Mouse (Mus musculus): Measurements from ENCODE around the gene Pclo. TPM values are rescaled to one million over a fixed set of nuclear protein-coding genes. Genes with fewer than 3 reads are reported as not detected.

Pclo gene
- total RNA-seq, 1 experiment from 2014 or later = 0.10 TPM

DNA sequence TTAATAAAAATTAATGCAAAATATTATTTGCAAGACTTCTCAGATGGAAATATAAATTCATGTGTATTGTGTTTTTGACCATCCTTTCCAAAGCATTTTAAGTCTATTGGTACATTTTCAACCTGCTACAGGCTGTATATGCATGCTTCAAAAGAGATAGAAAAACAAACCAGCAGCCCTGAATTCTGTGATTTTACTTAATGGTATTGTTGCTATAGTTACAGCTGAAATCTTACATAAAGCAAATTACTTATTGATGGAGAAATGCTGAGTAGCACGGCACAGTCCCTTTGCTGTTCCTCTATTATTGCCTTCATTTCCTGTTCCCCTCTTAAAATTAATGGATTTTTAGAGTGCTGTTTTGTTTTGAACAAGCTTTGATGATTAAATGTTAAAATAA lies 145.9 kb downstream of the Pclo start:
- no peak for ATAC-seq (replicated peaks; ENCODE audit: insufficient number of reproducible peaks, low FRiP score, low TSS enrichment, poor library complexity, severe bottlenecking)

DNA sequence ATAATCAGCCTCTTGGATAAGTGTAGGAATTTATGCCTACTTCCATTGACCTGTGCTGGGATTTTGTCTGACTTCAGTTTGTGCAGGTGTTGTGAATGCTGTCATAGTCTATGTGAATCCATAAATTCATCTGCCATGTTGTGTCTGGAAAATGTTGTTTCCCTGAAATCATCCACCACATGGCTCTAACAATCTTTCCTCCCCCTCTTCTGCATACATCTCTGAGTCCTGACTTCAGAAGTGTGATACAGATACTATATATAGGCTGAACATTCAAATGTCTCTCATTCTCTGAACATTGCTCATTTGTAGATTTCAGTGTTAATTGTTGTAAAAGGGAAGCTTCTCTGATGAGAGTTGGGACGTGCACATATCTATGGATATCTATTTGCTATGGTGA lies 147.5 kb downstream of the Pclo start:
- ATAC-seq (replicated peaks; ENCODE audit: insufficient number of reproducible peaks, low FRiP score, low TSS enrichment, poor library complexity, severe bottlenecking) = no peak

DNA sequence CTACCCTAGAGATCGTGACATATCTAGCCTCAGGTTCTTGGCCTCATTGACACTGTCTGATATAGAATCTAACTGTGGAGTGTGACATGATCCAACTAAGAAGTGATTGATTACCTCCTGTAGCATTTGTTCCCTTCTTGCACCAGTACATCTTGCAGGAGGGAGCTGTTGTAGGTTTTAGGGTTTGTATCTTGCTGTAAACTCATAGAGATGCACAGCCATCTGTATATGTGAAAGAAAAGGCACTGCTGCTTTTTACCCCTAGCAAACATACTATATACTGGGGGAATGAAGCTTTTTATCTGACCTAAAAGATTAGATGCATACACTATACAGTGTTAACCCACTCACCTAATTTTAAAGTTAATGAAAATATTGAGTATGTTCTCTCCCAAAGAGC lies 147.9 kb downstream of the Pclo start:
- no peak for ATAC-seq (replicated peaks; ENCODE audit: insufficient number of reproducible peaks, low FRiP score, low TSS enrichment, poor library complexity, severe bottlenecking)

DNA sequence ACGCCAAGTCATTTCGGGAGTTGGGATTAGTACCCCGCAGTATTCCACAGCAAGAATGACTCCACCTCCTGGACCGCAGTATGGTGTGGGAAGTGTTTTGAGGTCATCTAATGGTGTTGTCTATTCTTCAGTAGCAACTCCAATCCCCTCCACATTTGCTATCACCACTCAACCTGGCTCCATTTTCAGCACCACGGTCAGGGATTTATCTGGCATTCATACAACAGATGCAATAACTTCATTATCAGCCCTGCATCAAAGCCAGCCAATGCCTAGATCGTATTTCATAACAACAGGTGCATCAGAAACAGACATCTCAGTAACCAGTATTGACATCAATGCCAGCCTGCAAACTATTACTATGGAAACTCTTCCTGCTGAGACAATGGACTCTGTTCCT lies 165.7 kb downstream of the Pclo start:
- ATAC-seq (replicated peaks; ENCODE audit: insufficient number of reproducible peaks, low FRiP score, low TSS enrichment, poor library complexity, severe bottlenecking) = no peak

DNA sequence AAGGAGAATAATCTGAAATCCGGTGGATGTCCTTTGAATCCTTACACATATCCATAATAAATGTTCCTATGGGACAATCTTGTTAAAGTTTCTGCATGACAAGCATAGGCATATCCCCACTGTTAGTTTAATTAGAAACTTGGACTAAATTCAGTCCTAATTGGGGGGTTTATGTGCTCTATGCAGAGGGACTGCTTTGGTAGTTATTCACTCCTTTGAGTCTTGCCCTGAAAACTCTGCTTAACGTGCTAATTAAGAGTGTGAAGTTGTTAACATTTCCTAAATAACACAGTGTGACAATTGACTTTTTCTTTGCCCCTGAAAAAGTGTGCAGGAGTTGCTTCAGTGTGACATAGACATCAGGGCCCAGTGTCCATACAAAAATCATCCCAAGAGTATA lies 177.3 kb downstream of the Pclo start:
- no peak for ATAC-seq (replicated peaks; ENCODE audit: insufficient number of reproducible peaks, low FRiP score, low TSS enrichment, poor library complexity, severe bottlenecking)

DNA sequence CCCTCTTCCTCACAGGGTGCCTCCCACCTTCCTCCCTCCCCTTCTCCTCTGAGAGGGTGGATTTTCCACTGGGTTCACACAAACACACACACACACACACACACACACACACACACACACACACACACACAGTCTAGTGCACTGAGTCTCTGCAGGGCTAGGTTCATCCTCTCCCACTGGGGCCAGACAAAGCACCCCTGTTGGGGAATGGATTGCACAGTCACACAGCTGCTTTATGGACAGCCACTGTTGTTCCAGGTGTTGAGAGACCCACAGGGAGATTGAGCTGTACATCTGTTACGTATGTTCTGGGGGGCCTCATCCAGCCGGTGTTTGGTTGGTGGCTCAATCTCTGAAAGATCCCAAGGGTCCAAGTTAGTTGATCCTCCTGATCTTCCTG lies 182.0 kb downstream of the Pclo start:
- ATAC-seq (replicated peaks; ENCODE audit: insufficient number of reproducible peaks, low FRiP score, low TSS enrichment, poor library complexity, severe bottlenecking) = no peak

DNA sequence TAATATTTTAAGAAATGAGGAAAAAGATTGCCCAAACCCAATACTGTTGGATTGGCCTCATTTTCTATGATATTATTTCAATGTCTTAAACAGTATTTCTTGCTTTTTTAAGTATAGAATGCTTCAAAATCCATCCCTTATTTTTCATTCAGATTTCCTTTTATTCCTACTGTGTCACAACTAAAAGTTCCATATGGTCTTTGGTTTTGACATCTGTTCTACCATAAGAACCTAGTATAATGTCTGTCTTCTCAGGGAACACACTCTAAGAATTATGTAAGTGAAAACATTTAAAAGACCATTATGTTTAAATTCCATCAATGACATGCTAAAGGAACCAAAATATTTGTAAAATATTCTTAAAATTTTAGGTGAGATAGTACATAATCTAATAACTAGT lies 186.2 kb downstream of the Pclo start:
- no peak for ATAC-seq (replicated peaks; ENCODE audit: insufficient number of reproducible peaks, low FRiP score, low TSS enrichment, poor library complexity, severe bottlenecking)

DNA sequence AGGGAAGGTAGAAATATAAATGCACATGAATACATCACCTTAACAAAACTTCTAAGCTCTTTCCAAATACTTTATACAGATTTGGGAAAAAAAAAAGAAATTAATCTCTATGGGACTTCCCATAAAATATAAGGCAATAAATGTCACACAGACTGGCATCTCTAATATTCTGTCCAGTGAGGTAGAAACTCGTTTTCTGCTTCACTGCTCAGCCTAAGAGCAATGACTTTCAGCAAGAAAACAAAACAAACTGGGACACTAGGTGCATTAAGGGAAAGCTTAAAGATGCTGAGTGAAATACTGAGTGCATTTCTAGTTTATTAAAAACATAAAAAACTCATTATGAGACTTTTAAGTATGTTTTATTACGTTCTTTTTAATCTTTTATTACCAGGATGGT lies 190.7 kb downstream of the Pclo start:
- no peak for ATAC-seq (replicated peaks; ENCODE audit: insufficient number of reproducible peaks, low FRiP score, low TSS enrichment, poor library complexity, severe bottlenecking)

DNA sequence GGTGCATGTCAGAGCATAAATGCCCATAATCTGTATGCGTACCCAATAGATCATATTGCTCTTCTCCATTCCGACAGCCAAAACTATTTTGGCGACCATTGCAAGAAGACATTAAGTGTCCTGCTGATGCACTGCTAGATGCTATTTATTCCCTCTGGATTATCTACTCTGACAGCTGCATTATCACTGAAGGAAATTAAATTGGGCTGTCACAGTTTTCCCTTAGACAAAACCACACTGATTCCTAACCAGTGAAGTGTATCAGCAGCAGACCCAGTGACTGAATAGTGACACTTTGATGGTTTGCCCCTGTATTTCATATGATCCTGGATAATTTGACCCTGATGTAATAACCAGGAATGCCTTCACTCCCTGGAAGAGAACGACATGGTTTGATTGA lies 192.6 kb downstream of the Pclo start:
- ATAC-seq (replicated peaks; ENCODE audit: insufficient number of reproducible peaks, low FRiP score, low TSS enrichment, poor library complexity, severe bottlenecking) = no peak

DNA sequence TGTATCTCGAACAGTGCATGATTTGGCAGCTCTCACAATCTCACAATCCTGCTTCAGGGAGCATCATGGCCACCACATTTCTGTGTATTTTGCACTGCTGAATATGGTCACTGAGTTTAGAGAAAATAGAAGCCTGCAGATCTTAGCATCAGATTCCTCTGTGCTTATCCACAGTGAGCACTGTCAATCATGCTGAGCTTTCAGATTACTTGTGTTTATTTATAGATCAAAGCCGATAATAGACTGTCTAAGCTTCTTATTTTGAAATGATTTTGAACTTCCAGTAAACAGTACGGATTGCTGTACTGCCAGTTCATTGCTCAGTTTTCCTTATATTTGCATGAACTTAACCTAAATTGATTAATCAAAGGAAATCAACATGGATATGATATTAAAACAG lies 208.9 kb downstream of the Pclo start:
- no peak for ATAC-seq (replicated peaks; ENCODE audit: insufficient number of reproducible peaks, low FRiP score, low TSS enrichment, poor library complexity, severe bottlenecking)

DNA sequence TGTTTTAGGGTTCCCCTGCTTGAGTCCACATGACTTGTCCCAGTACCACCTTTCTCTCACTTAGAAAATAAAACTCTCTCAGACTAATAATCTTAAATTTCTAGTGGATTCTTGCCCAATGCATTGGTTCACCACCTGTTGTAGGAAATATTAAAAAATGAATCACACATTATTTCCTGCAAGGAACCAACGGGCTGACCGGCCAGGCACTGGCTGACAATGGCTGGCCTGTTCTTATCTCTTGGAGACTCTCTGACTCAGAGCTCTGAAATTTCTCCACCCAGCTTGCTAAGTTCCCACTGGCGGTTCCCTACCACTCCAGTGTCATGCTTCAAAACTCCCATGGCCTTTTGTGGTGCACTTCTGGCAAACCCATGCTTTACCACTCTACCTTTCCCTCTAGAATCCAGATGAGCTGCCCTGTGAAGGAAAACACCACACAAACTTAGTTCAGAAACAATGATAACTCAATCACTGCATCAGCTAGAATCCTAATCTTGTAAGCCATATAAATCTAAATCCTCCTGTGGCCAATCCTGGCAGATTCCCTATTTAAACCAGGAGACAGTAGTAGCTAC lies 214.0 kb downstream of the Pclo start:
- ATAC-seq (replicated peaks; ENCODE audit: insufficient number of reproducible peaks, low FRiP score, low TSS enrichment, poor library complexity, severe bottlenecking) = no peak

DNA sequence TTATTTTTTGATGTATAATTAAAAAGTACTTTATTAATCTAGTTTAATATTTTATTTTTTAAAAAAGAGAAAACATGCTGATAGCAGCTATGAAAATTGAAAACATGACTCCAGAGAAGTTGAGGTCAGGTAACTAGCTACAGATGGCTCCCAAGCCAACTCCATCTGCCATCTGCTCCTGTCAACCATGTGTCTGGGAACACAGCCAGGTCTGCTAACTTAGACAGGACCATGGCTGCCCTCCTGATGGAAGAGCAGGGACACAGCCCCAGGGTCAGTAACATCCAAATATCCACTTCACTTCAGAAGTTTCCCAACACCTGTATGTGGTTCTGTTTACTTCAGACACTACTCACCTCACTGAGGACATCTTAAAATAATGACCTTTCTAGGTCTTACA lies 236.2 kb downstream of the Pclo start:
- no peak for ATAC-seq (replicated peaks; ENCODE audit: insufficient number of reproducible peaks, low FRiP score, low TSS enrichment, poor library complexity, severe bottlenecking)

DNA sequence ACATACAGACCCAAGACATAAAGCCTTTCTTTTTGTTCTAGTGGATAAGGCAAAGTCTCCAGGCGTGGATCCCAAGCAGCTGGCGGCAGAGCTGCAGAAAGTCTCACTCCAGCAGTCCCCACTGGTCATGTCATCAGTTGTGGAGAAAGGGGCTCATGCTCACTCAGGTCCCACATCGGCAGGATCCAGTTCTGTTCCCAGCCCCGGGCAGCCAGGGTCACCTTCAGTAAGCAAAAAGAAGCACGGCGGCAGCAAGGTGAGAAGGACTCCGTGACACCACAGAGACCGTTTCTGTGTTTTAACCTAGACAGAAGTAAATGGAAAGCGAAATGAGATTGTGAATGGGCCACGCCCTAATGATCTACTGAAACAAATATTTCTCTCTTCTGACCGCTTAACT lies 252.0 kb downstream of the Pclo start:
- no peak; the same call in 1 of the 2 replicates for ATAC-seq (replicated peaks; ENCODE audit: insufficient number of reproducible peaks, low FRiP score, low TSS enrichment, poor library complexity, severe bottlenecking)

DNA sequence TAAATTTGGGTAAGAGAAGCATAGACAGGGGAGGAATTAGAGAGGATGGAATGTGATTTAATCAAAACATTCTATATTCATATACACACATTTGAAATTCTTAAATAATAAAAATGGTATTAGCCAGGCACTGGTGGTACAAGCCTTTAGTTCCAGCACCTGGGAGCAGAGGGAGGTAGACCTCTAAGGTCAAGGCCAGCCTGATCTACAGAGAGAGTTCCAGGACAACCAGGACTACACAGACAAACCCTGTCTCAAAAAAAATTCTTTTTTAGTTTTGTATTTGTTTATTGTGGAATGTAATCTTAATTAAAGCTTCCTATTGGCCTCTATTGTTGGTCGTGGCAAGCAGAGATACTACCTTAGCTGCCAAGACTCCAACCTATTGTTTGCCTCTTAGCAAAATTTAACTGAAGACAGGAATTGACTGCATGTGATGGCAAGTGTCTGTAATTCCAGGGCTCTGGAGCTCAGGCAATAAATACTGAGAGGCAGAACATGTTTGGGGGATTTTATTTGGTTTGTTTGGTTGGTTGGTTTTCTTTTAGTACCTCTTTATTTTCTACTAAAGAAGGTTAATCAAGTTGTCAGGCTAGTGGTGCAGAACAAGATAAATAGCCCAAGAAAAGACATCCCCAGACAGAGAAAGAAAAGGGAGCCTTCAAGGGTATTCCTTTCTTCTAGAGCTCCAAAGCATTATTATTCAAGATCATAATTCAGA lies 267.8 kb downstream of the Pclo start:
- ATAC-seq (replicated peaks; ENCODE audit: insufficient number of reproducible peaks, low FRiP score, low TSS enrichment, poor library complexity, severe bottlenecking) = no peak

DNA sequence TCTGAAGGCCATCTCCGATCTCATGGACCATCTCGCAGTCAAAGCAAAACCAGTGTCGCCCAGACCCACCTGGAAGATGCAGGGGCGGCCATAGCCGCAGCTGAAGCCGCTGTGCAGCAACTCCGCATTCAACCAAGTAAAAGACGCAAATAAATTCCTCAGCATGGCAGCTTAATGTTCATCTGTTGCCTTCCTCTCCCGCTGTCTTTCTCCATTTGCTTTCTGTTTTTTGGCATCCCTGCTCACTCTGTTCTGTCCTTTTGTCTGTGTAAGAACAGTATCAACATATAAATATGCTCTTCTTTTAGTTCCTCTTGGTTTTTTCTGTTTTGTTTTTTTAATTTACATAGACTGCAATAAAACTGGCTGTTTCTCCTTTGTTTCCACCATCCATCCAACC lies 279.2 kb downstream of the Pclo start:
- ATAC-seq (replicated peaks; ENCODE audit: insufficient number of reproducible peaks, low FRiP score, low TSS enrichment, poor library complexity, severe bottlenecking) = no peak

DNA sequence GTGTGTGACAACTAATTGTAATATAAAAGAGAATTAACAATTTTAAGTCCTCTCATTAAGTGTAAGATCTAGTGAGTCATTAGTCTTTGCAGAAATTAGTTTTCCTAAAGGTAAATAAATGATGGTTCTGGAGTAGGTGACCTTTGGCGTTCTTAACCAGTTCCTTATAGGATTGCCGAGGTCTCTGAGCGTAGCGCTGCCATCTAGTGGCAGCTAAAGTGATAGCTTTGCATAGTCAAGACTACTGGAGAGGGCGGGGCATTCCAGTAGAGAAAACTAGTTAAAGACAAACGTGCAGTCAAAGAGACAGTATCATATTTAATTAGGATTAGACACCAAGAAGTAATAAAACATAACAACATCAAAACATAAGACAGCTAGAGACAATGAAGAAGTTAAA lies 292.4 kb downstream of the Pclo start:
- no peak for ATAC-seq (replicated peaks; ENCODE audit: insufficient number of reproducible peaks, low FRiP score, low TSS enrichment, poor library complexity, severe bottlenecking)

DNA sequence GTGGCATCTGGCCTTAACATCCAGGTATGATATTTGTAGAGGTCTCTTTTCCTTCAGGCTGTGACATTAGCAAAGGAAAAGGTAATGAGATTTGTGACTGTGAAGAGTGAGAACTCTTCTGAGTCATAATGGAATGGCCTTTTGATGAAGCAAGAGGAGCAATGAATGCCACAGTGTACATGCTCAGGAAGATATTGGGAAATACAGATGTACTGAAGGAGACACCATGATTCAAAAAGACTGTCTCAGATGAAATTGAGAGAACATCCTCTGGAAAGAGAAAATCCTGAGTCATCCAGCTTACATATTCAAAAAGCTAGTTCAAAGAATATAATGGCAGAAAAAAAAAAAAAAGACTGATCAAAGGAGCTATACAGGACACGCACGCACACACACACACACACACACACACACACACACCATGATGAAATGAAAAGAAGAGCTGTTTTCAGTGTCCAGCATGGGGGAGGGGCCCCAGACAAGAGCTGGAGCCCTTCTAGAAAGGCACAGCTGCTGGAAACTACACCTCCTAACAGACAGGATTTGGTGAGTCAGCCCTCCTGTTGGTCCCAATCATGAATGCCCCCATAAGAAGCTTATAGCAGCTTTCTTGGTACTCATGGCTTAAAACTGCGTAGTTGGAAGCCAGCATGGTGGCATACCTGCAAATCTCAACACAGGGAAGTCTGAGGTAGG lies 318.6 kb downstream of the Pclo start:
- no peak for ATAC-seq (replicated peaks; ENCODE audit: insufficient number of reproducible peaks, low FRiP score, low TSS enrichment, poor library complexity, severe bottlenecking)

DNA sequence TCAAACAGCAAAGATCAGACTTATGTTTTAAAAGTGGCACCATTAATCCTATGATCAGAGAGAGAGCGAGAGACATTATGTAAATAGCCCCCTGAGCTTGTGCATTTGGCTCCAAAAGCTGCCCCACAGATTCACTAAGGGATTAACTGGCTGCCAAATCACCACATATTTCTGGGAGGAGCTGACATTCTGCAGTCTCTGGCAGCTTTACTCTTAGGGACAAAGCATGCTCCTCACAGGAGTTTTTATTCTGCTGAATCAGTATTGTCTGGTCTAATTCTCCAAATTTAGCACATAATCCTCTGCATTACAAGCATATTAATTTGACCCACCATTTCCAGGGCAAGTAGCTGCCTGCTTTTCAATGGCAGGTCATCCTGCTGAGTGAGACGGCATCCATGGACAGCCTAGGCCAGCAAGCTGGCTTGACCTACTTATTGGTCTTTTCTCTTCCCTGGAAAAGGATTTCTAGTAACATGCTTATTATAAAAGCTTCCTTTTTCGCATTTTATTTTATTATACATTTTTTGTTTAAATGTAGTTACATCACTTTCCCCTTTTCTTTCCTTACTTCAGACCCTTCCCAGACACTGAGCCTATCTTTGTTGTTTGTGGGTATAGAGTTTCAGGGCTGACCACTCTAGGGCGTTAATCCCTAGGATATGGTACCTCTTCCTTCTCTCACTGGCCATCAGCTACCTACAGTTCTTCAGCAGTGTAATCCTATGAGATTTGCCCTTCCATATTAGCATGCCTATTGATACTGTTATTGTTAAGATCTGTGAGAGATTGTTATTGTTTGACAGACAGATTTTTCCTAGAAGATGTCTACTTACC lies 319.7 kb downstream of the Pclo start:
- ATAC-seq (replicated peaks; ENCODE audit: insufficient number of reproducible peaks, low FRiP score, low TSS enrichment, poor library complexity, severe bottlenecking) = no peak

DNA sequence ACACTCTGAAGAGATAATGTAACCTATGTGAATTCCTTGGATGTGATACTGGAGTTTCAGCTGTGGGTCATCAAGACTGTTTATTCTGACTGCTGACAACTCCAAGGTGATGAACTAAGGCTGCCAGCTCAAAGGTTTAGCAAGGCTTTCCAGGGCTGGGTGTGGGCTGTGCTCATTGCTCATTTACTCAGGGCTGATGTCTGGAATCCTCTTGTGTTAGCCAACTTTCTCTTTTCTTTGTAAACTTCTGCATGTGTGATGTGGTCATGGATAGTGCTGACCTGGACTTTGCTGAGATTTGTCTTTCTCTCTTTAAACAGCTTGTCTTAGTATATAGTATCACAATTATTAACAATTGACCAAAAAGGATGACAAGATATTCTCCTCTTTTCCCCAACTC lies 338.9 kb downstream of the Pclo start:
- ATAC-seq (replicated peaks; ENCODE audit: insufficient number of reproducible peaks, low FRiP score, low TSS enrichment, poor library complexity, severe bottlenecking) = no peak

All from monocyte, adult 5-6 weeks (primary cell).